Mouse (Mus musculus): Measurements from ENCODE around the gene 1810037I17Rik. TPM values are rescaled to one million over a fixed set of nuclear protein-coding genes. Genes with fewer than 3 reads are reported as not detected.

1810037I17Rik gene
- polyA plus RNA-seq, 1 experiment: 96.2 TPM

GRCm38 (mm10) chr3:122975363-122975762 is 51.4 kb downstream of the 1810037I17Rik start:
- no peaks in the 10 kb centered on the region for H3K4me1 ChIP-seq (ENCODE audit: control insufficient read depth, insufficient read depth, low read length)
- TF ChIP-seq POLR2A (IDR thresholded peaks at IDR 0.05; ENCODE audit: insufficient read depth, low read length) (no peak), CTCF (IDR thresholded peaks at IDR 0.05; ENCODE audit: low read depth, low read length) (no peak), EP300 (IDR thresholded peaks at IDR 0.05; ENCODE audit: insufficient read depth, low read depth, low read length) (no peak)
- H3K27ac ChIP-seq (ENCODE audit: insufficient read depth, low read length): no peak overlapping the region
- peaks cover 9% of the 10 kb centered on the region for H3K36me3 ChIP-seq (ENCODE audit: control insufficient read depth, insufficient read depth, low read length, poor library complexity, severe bottlenecking)
- no peaks in the 10 kb centered on the region for H3K9me3 ChIP-seq (replicated peaks; ENCODE audit: control insufficient read depth, insufficient read depth, low read length, poor library complexity, severe bottlenecking)
- H3K9ac ChIP-seq (ENCODE audit: low read depth, poor library complexity, severe bottlenecking): no peak overlapping the region
- no peaks in the 10 kb centered on the region for H3K27me3 ChIP-seq (ENCODE audit: control insufficient read depth, insufficient read depth, low read length, poor library complexity, severe bottlenecking)
- H3K4me3 ChIP-seq (ENCODE audit: low read depth, low read length): no peak overlapping the region

Other genes with a start within 250 kb of the 1810037I17Rik start
- 9.5 and 10.2 TPM in 2 replicates for gene Pde5a, start 195.3 kb upstream of the 1810037I17Rik start, polyA plus RNA-seq (2011; ENCODE audit: insufficient read depth, insufficient read length, low read depth, missing spikeins)
- not detected in 2 replicates for gene Fabp2, start 29.1 kb upstream of the 1810037I17Rik start, polyA plus RNA-seq (2011; ENCODE audit: insufficient read depth, insufficient read length, low read depth, missing spikeins)
- gene Gm10959, start 4.8 kb upstream of the 1810037I17Rik start, polyA plus RNA-seq (2011; ENCODE audit: insufficient read depth, insufficient read length, low read depth, missing spikeins): not detected in 2 replicates
- gene Usp53, start 60.3 kb downstream of the 1810037I17Rik start, polyA plus RNA-seq (2011; ENCODE audit: insufficient read depth, insufficient read length, low read depth, missing spikeins): 19.5 and 19.6 TPM in 2 replicates
- not detected in 2 replicates for gene Myoz2, start 110.8 kb downstream of the 1810037I17Rik start, polyA plus RNA-seq (2011; ENCODE audit: insufficient read depth, insufficient read length, low read depth, missing spikeins)

All from ES-Bruce4 (cell line).